Mouse (Mus musculus): ENCODE measurements at regions not wholly inside any gene's neighbourhood (a gene's known extent, or its start where the extent isn't known, plus 50 kb on each side); places are given as distances from the start of the nearest gene placed in this dataset.

- no peak for ATAC-seq (ENCODE audit: low FRiP score)
- H3K9me3 ChIP-seq (ENCODE audit: low read length), result no peaks in the 10 kb centered on the region
- TF ChIP-seq CTCF (IDR thresholded peaks at IDR 0.05), result no peak
- no peaks in the 10 kb centered on the region for H3K4me1 ChIP-seq (ENCODE audit: insufficient read depth, low read length)
- no peak overlapping the region for H3K4me3 ChIP-seq (ENCODE audit: low read depth, low read length)
- DNase-seq (ENCODE audit: low spot score), result no peak
- no peak overlapping the region for H3K4me2 ChIP-seq (ENCODE audit: low read depth, low read length, poor library complexity, severe bottlenecking)
- no peaks in the 10 kb centered on the region for H3K36me3 ChIP-seq (ENCODE audit: insufficient read depth, low read length)
- no peaks in the 10 kb centered on the region for H3K27me3 ChIP-seq (ENCODE audit: insufficient read depth, low read length)
- no peak overlapping the region for H3K9ac ChIP-seq (replicated peaks; ENCODE audit: low read length, poor library complexity, severe bottlenecking)
- WGBS, result 90% methylated on average over 10 of the region's 10 CpGs
- H3K27ac ChIP-seq (ENCODE audit: low read depth, low read length), result no peak overlapping the region
These were observed 56.4 kb upstream of the Pkdcc start for GRCm38 (mm10) chr17:83158652-83159051.

- no peaks in the 10 kb centered on the region for H3K4me1 ChIP-seq (ENCODE audit: insufficient read depth, low read length)
- no peaks in the 10 kb centered on the region for H3K27me3 ChIP-seq (ENCODE audit: insufficient read depth, low read length)
- no peak overlapping the region for H3K27ac ChIP-seq (ENCODE audit: low read depth, low read length)
- no peak overlapping the region for H3K9ac ChIP-seq (replicated peaks; ENCODE audit: low read length, poor library complexity, severe bottlenecking)
- H3K4me3 ChIP-seq (ENCODE audit: low read depth, low read length), result no peak overlapping the region
- H3K4me2 ChIP-seq (ENCODE audit: low read depth, low read length, poor library complexity, severe bottlenecking), result no peak overlapping the region
- DNase-seq (ENCODE audit: low spot score) (no peak), ATAC-seq (ENCODE audit: low FRiP score) (no peak)
- no peaks in the 10 kb centered on the region for H3K9me3 ChIP-seq (ENCODE audit: low read length)
- no peaks in the 10 kb centered on the region for H3K36me3 ChIP-seq (ENCODE audit: insufficient read depth, low read length)
- WGBS, result 89% methylated on average over 4 of the region's 4 CpGs
- TF ChIP-seq CTCF (IDR thresholded peaks at IDR 0.05), result no peak
These were observed 55.5 kb upstream of the Pkdcc start for GRCm38 (mm10) chr17:83159634-83160033.

- H3K4me3 ChIP-seq (ENCODE audit: low read depth, low read length), result no peak overlapping the region
- H3K36me3 ChIP-seq (ENCODE audit: insufficient read depth, low read length), result no peaks in the 10 kb centered on the region
- no peaks in the 10 kb centered on the region for H3K27me3 ChIP-seq (ENCODE audit: insufficient read depth, low read length)
- no peak overlapping the region for H3K4me2 ChIP-seq (ENCODE audit: low read depth, low read length, poor library complexity, severe bottlenecking)
- H3K9me3 ChIP-seq (ENCODE audit: low read length), result no peaks in the 10 kb centered on the region
- ATAC-seq (ENCODE audit: low FRiP score), result no peak
- no peak for DNase-seq (ENCODE audit: low spot score)
- H3K9ac ChIP-seq (replicated peaks; ENCODE audit: low read length, poor library complexity, severe bottlenecking), result no peak overlapping the region
- no peak for TF ChIP-seq CTCF (IDR thresholded peaks at IDR 0.05)
- H3K4me1 ChIP-seq (ENCODE audit: insufficient read depth, low read length), result no peaks in the 10 kb centered on the region
- no peak overlapping the region for H3K27ac ChIP-seq (ENCODE audit: low read depth, low read length)
- WGBS, result 41% methylated on average over 4 of the region's 4 CpGs
These were observed 54.8 kb upstream of the Pkdcc start for GRCm38 (mm10) chr17:83160296-83160695.

GRCm38 (mm10) chr17:83161731-83162130, 53.4 kb upstream of the Pkdcc start:
- no peaks in the 10 kb centered on the region for H3K4me1 ChIP-seq (ENCODE audit: insufficient read depth, low read length)
- H3K27ac ChIP-seq (ENCODE audit: low read depth, low read length), result no peak overlapping the region
- H3K4me3 ChIP-seq (ENCODE audit: low read depth, low read length), result no peak overlapping the region
- TF ChIP-seq CTCF (IDR thresholded peaks at IDR 0.05), result no peak
- no peaks in the 10 kb centered on the region for H3K27me3 ChIP-seq (ENCODE audit: insufficient read depth, low read length)
- no peak overlapping the region for H3K9ac ChIP-seq (replicated peaks; ENCODE audit: low read length, poor library complexity, severe bottlenecking)
- H3K4me2 ChIP-seq (ENCODE audit: low read depth, low read length, poor library complexity, severe bottlenecking), result no peak overlapping the region
- 73% methylated on average over 2 of the region's 2 CpGs for WGBS
- H3K9me3 ChIP-seq (ENCODE audit: low read length), result no peaks in the 10 kb centered on the region
- no peak for ATAC-seq (ENCODE audit: low FRiP score)
- DNase-seq (ENCODE audit: low spot score), result no peak
- no peaks in the 10 kb centered on the region for H3K36me3 ChIP-seq (ENCODE audit: insufficient read depth, low read length)

- TF ChIP-seq CTCF (IDR thresholded peaks at IDR 0.05), result no peak
- H3K27me3 ChIP-seq (ENCODE audit: insufficient read depth, low read length), result no peaks in the 10 kb centered on the region
- no peak overlapping the region for H3K27ac ChIP-seq (ENCODE audit: low read depth, low read length)
- H3K36me3 ChIP-seq (ENCODE audit: insufficient read depth, low read length), result no peaks in the 10 kb centered on the region
- DNase-seq (ENCODE audit: low spot score) (no peak), ATAC-seq (ENCODE audit: low FRiP score) (no peak)
- WGBS, result 55% methylated on average over 9 of the region's 9 CpGs
- H3K4me3 ChIP-seq (ENCODE audit: low read depth, low read length), result no peak overlapping the region
- H3K4me2 ChIP-seq (ENCODE audit: low read depth, low read length, poor library complexity, severe bottlenecking), result no peak overlapping the region
- no peak overlapping the region for H3K9ac ChIP-seq (replicated peaks; ENCODE audit: low read length, poor library complexity, severe bottlenecking)
- no peaks in the 10 kb centered on the region for H3K9me3 ChIP-seq (ENCODE audit: low read length)
- H3K4me1 ChIP-seq (ENCODE audit: insufficient read depth, low read length), result no peaks in the 10 kb centered on the region
These were observed 51.0 kb upstream of the Pkdcc start for GRCm38 (mm10) chr17:83163952-83164560.

GRCm38 (mm10) chr17:83164728-83165127, 50.4 kb upstream of the Pkdcc start:
- 24% methylated on average over 4 of the region's 4 CpGs for WGBS
- no peak overlapping the region for H3K9ac ChIP-seq (replicated peaks; ENCODE audit: low read length, poor library complexity, severe bottlenecking)
- no peak for DNase-seq (ENCODE audit: low spot score)
- no peak for ATAC-seq (ENCODE audit: low FRiP score)
- no peak overlapping the region for H3K4me3 ChIP-seq (ENCODE audit: low read depth, low read length)
- H3K9me3 ChIP-seq (ENCODE audit: low read length), result no peaks in the 10 kb centered on the region
- no peaks in the 10 kb centered on the region for H3K27me3 ChIP-seq (ENCODE audit: insufficient read depth, low read length)
- no peak overlapping the region for H3K27ac ChIP-seq (ENCODE audit: low read depth, low read length)
- no peak overlapping the region for H3K4me2 ChIP-seq (ENCODE audit: low read depth, low read length, poor library complexity, severe bottlenecking)
- no peak for TF ChIP-seq CTCF (IDR thresholded peaks at IDR 0.05)
- H3K4me1 ChIP-seq (ENCODE audit: insufficient read depth, low read length), result no peaks in the 10 kb centered on the region
- H3K36me3 ChIP-seq (ENCODE audit: insufficient read depth, low read length), result no peaks in the 10 kb centered on the region

Measured in midbrain, postnatal 0 days (tissue).